Mouse (Mus musculus): Measurements from ENCODE around the gene Lrrc8d.

DNA sequence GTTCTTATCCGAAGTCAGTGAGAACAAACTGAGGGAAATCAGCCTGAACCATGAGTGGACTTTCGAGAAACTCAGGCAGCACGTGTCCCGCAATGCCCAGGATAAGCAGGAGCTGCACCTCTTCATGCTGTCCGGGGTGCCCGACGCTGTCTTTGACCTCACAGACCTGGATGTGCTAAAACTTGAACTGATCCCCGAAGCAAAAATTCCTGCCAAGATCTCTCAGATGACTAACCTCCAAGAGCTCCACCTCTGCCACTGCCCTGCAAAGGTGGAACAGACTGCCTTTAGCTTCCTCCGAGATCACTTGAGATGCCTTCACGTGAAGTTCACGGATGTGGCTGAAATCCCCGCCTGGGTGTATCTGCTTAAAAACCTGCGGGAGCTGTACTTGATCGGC, 113.3 kb downstream of the Lrrc8d start:
- TF ChIP-seq CTCF (IDR thresholded peaks at IDR 0.05; ENCODE audit: low read depth, low read length) (no peak), POLR2A (IDR thresholded peaks at IDR 0.05; ENCODE audit: extremely low read depth, insufficient read depth, low read length) (no peak)
